Mouse (Mus musculus) left cerebral cortex, adult 2 months (tissue): ENCODE measurements around the gene Kcnab2. TPM values are rescaled to one million over a fixed set of nuclear protein-coding genes. Genes with fewer than 3 reads are reported as not detected.
A peak's percentile ranks its signal among the peaks of the same experiment; 100 is the strongest.

Experiments used
- DNase-seq, 2 experiments: peaks; one replicate each; pipeline ENCODE4 v3.0.0; 2021 to 2022; ENCODE audit warnings: low spot score in 2 of 2, mixed read lengths in 1 of 2; ENCODE audit errors: extremely low spot score in 1 of 2
- H3K27ac ChIP-seq: fragments of 200-600 bp; 2 replicates; pipeline ENCODE4 v1.8.1; 2022
- H3K4me3 ChIP-seq: fragments of 200-600 bp; 2 replicates; pipeline ENCODE4 v1.8.1; 2022
- CTCF ChIP-seq: fragments of 200-600 bp; IDR thresholded peaks from 2 replicates; pipeline ENCODE4 v1.8.1; 2022; ENCODE audit warnings: antibody characterized with exemption, mild to moderate bottlenecking, moderate library complexity
- intact Hi-C: fragments of 180-260 bp; cut with DNase I; formaldehyde crosslinking; loops from one replicate; pipeline ENCODE4 v1.15.1; 2025
- total RNA-seq, 2 experiments: library from RNA; stranded (reverse); gene quantifications; 2 replicates each; pipeline ENCODE4 v1.2.3; 2021

The Kcnab2 gene
- total RNA-seq, 2 experiments from 2014 or later: 375 to 385 TPM

- Histone ChIP-seq H3K27ac (peak overlapping the region; percentile 86), H3K4me3 (no peak overlapping the region)
- peak in 1 of 2 experiments; percentile 63 for DNase-seq
- no peak for TF ChIP-seq CTCF
- intact Hi-C loops: no loop called here
These were observed 132.4 kb downstream of the Kcnab2 start for GRCm38 (mm10) chr4:152345120-152345889.

- no peak overlapping the region for H3K4me3 ChIP-seq
- TF ChIP-seq CTCF: no peak
- no peak for DNase-seq
- H3K27ac ChIP-seq: peak overlapping the region; percentile 8; the same call in 1 of the 2 replicates
- intact Hi-C loops: no loop called here
These were observed 133.0 kb downstream of the Kcnab2 start for GRCm38 (mm10) chr4:152344651-152345050.

GRCm38 (mm10) chr4:152343296-152343695 is 134.4 kb downstream of the Kcnab2 start:
- intact Hi-C loops: no loop called here
- H3K4me3 ChIP-seq: no peak overlapping the region
- TF ChIP-seq CTCF: peak; percentile 69
- no peak overlapping the region for H3K27ac ChIP-seq
- no peak for DNase-seq

Other genes starting within 250 kb of the Kcnab2 start
- 10 to 100 TPM; 29.6 to 35.9 TPM for gene Gpr153, start 203.6 kb downstream of the Kcnab2 start, total RNA-seq
- under 1 TPM; 0.30 to 0.32 TPM for gene Hes3, start 186.2 kb downstream of the Kcnab2 start, total RNA-seq
- gene Icmt, start 180.6 kb downstream of the Kcnab2 start, total RNA-seq: 10 to 100 TPM; 49.8 to 54.3 TPM
- gene Rnf207, start 158.9 kb downstream of the Kcnab2 start, total RNA-seq: 10 to 100 TPM; 17.0 to 18.6 TPM
- gene Rpl22, start 152.1 kb downstream of the Kcnab2 start, total RNA-seq: 100 to 1,000 TPM; 171 to 172 TPM
- 100 to 1,000 TPM; 176 to 194 TPM for gene Chd5, start 139.2 kb downstream of the Kcnab2 start, total RNA-seq
- 10 to 100 TPM; 22.8 to 24.9 TPM for gene Nphp4, start 1.2 kb downstream of the Kcnab2 start, total RNA-seq